Comparison of ENCODE assay signal across 8 mouse cellular contexts in genomic region chr12:100200645-100201362, GRCm38 (mm10). TPM values are rescaled to one million over a fixed set of nuclear protein-coding genes. Genes with fewer than 3 reads are reported as not detected.
DNase-seq lines count a peak whose midpoint lies in the region; ATAC-seq lines count a peak whose summit lies in the region.

No protein-coding gene starts in this region.

- H3K27me3 ChIP-seq in kidney, embryonic 14.5 days (ENCODE audit: control insufficient read depth, insufficient read depth, low read length) = no peaks in the 10 kb centered on the region
- H3K27me3 ChIP-seq in forebrain, embryonic 16.5 days (replicated peaks; ENCODE audit: control insufficient read depth, insufficient read depth, low read length) = no peaks in the 10 kb centered on the region
- no peaks in the 10 kb centered on the region for H3K27me3 ChIP-seq in liver, embryonic 11.5 days (replicated peaks; ENCODE audit: control insufficient read depth, insufficient read depth, low read length)
- no peaks in the 10 kb centered on the region for H3K27me3 ChIP-seq in splenic B cell, adult 2 months (ENCODE audit: control insufficient read depth, insufficient read depth, low read length, poor library complexity, severe bottlenecking)

- H3K4me1 ChIP-seq in kidney, embryonic 14.5 days (ENCODE audit: control insufficient read depth, insufficient read depth, low read length) = peaks cover 12% of the 10 kb centered on the region; the same call in 1 of the 2 replicates
- H3K4me1 ChIP-seq in forebrain, embryonic 16.5 days (replicated peaks; ENCODE audit: control insufficient read depth, insufficient read depth, low read length) = peaks cover 29% of the 10 kb centered on the region
- peaks cover 9% of the 10 kb centered on the region; the same call in 1 of the 2 replicates for H3K4me1 ChIP-seq in liver, embryonic 11.5 days (replicated peaks; ENCODE audit: control insufficient read depth, insufficient read depth, low read length)

- no peaks in the 10 kb centered on the region for H3K9me3 ChIP-seq in kidney, embryonic 14.5 days (ENCODE audit: control insufficient read depth, low read length)
- no peaks in the 10 kb centered on the region for H3K9me3 ChIP-seq in forebrain, embryonic 16.5 days (ENCODE audit: control insufficient read depth, low read length)
- H3K9me3 ChIP-seq in liver, embryonic 11.5 days (ENCODE audit: control insufficient read depth, low read length) = no peaks in the 10 kb centered on the region

- H3K9ac ChIP-seq in kidney, embryonic 14.5 days (ENCODE audit: low read depth, low read length) = peak overlapping the region; percentile 92
- peak overlapping the region; percentile 96 for H3K9ac ChIP-seq in forebrain, embryonic 16.5 days (replicated peaks; ENCODE audit: low read depth, low read length)
- H3K9ac ChIP-seq in liver, embryonic 11.5 days (ENCODE audit: low read depth, low read length) = peak overlapping the region; percentile 84

- H3K36me3 ChIP-seq in kidney, embryonic 14.5 days (ENCODE audit: control insufficient read depth, insufficient read depth, low read length) = peaks cover 37% of the 10 kb centered on the region
- peaks cover 23% of the 10 kb centered on the region for H3K36me3 ChIP-seq in forebrain, embryonic 16.5 days (ENCODE audit: control insufficient read depth, insufficient read depth)
- H3K36me3 ChIP-seq in liver, embryonic 11.5 days (ENCODE audit: control insufficient read depth, insufficient read depth, low read length) = peaks cover 29% of the 10 kb centered on the region
- peaks cover 13% of the 10 kb centered on the region; the same call in 1 of the 2 replicates for H3K36me3 ChIP-seq in splenic B cell, adult 2 months (ENCODE audit: control insufficient read depth, insufficient read depth, low read length, poor library complexity, severe bottlenecking)

- H3K4me2 ChIP-seq in kidney, embryonic 14.5 days (replicated peaks; ENCODE audit: low read depth, low read length) = peak overlapping the region; percentile 90
- peak overlapping the region; percentile 98 for H3K4me2 ChIP-seq in forebrain, embryonic 16.5 days (ENCODE audit: low read length)
- peak overlapping the region; percentile 86 for H3K4me2 ChIP-seq in liver, embryonic 11.5 days

- H3K27ac ChIP-seq in kidney, embryonic 14.5 days (ENCODE audit: low read depth, low read length) = peak overlapping the region; percentile 85
- H3K27ac ChIP-seq in forebrain, embryonic 16.5 days (ENCODE audit: low read length) = peak overlapping the region; percentile 93
- H3K27ac ChIP-seq in liver, embryonic 11.5 days (ENCODE audit: low read depth, low read length) = peak overlapping the region; percentile 81

- DNase-seq in kidney, postnatal 14 days = no peak
- DNase-seq in CD4-positive helper T cell, adult 2 months (ENCODE audit: low read depth, low spot score) = peak; percentile 21
- peak; percentile 27 for DNase-seq in c-Kit-negative CD71-positive TER-119-positive erythroid progenitor cells, embryonic 14.5 days (ENCODE audit: low read depth, low spot score)
- no peak for DNase-seq in liver, embryonic 11.5 days (ENCODE audit: low spot score)
- peak; percentile 59 for DNase-seq in splenic B cell, adult 2 months (ENCODE audit: low read depth, low spot score)
- DNase-seq in spleen, postnatal 10 days (ENCODE audit: low spot score in 2 of 2) = no peak

- ATAC-seq in kidney, embryonic 14.5 days (ENCODE audit: low FRiP score, low TSS enrichment) = peak; percentile 21; the same call in 1 of the 2 replicates
- peak; percentile 2; the same call in 1 of the 2 replicates for ATAC-seq in forebrain, embryonic 16.5 days
- peak; percentile 44 for ATAC-seq in liver, embryonic 11.5 days (replicated peaks; ENCODE audit: low FRiP score)

- WGBS in kidney, embryonic 14.5 days = 7% methylated on average over 29 of the region's 29 CpGs
- 4% methylated on average over 29 of the region's 29 CpGs for WGBS in forebrain, embryonic 16.5 days
- WGBS in liver, embryonic 11.5 days = 4% methylated on average over 29 of the region's 29 CpGs

- H3K4me3 ChIP-seq in kidney, embryonic 14.5 days (ENCODE audit: low read length) = peak overlapping the region; percentile 98
- H3K4me3 ChIP-seq in forebrain, embryonic 16.5 days (replicated peaks; ENCODE audit: low read length) = peak overlapping the region; percentile 91
- peak overlapping the region; percentile 86 for H3K4me3 ChIP-seq in liver, embryonic 11.5 days (ENCODE audit: low read depth, low read length)

RNA-seq across cellular contexts. Expression of gene Calm1, which starts 1.6 kb away (rescaled TPM):
- polyA plus RNA-seq in kidney, embryonic 14.5 days (2014; fragmentation: Nextera tagmentation; extraction: Ambion mirVana) = 1,237 and 1,509 TPM in 2 replicates
- 2,124 and 2,140 TPM in 2 replicates for polyA plus RNA-seq in forebrain, embryonic 16.5 days (2015; fragmentation: Nextera tagmentation; extraction: Ambion mirVana)
- 957 and 975 TPM in 2 replicates for polyA plus RNA-seq in liver, embryonic 11.5 days (2014; fragmentation: Nextera tagmentation; extraction: Ambion mirVana)

RNA-seq across cellular contexts. Expression of gene Nrde2, which starts 41.4 kb away (rescaled TPM):
- 11.7 and 20.1 TPM in 2 replicates for polyA plus RNA-seq in kidney, embryonic 14.5 days (2014; fragmentation: Nextera tagmentation; extraction: Ambion mirVana)
- 15.7 and 16.8 TPM in 2 replicates for polyA plus RNA-seq in forebrain, embryonic 16.5 days (2015; fragmentation: Nextera tagmentation; extraction: Ambion mirVana)
- 14.0 and 14.3 TPM in 2 replicates for polyA plus RNA-seq in liver, embryonic 11.5 days (2014; fragmentation: Nextera tagmentation; extraction: Ambion mirVana)

Comparison
In these comparisons a context has a peak if more than half of its experiments do, and no peak if none do; other contexts are left out.
1. DNase-seq: peak in CD4-positive helper T cell, adult 2 months (single experiment), c-Kit-negative CD71-positive TER-119-positive erythroid progenitor cells, embryonic 14.5 days (single experiment) and splenic B cell, adult 2 months (single experiment); none in kidney, postnatal 14 days (single experiment), liver, embryonic 11.5 days (single experiment) and spleen, postnatal 10 days (0 of 2).
2. Peak in every context shown above with its lines, with median percentiles within 50 percentile points of each other: ATAC-seq, H3K27ac ChIP-seq, H3K4me2 ChIP-seq, H3K4me3 ChIP-seq and H3K9ac ChIP-seq.